Mouse (Mus musculus) cortical plate, adult 2 months (tissue): ENCODE measurements around the gene Ppia.

Experiments used
- CTCF ChIP-seq: fragments of 200-500 bp; IDR thresholded peaks from 2 replicates; pipeline ENCODE4 v1.5.1; 2011; ENCODE audit warnings: mild to moderate bottlenecking, control low read depth, low read length; ENCODE audit not compliant: insufficient read depth; ENCODE audit errors: extremely low read depth
- POLR2A ChIP-seq: fragments of 200-500 bp; IDR thresholded peaks from 2 replicates; pipeline ENCODE4 v1.6.1; 2011; ENCODE audit warnings: mild to moderate bottlenecking, low read length, control low read depth; ENCODE audit not compliant: insufficient read depth; ENCODE audit errors: extremely low read depth

DNA sequence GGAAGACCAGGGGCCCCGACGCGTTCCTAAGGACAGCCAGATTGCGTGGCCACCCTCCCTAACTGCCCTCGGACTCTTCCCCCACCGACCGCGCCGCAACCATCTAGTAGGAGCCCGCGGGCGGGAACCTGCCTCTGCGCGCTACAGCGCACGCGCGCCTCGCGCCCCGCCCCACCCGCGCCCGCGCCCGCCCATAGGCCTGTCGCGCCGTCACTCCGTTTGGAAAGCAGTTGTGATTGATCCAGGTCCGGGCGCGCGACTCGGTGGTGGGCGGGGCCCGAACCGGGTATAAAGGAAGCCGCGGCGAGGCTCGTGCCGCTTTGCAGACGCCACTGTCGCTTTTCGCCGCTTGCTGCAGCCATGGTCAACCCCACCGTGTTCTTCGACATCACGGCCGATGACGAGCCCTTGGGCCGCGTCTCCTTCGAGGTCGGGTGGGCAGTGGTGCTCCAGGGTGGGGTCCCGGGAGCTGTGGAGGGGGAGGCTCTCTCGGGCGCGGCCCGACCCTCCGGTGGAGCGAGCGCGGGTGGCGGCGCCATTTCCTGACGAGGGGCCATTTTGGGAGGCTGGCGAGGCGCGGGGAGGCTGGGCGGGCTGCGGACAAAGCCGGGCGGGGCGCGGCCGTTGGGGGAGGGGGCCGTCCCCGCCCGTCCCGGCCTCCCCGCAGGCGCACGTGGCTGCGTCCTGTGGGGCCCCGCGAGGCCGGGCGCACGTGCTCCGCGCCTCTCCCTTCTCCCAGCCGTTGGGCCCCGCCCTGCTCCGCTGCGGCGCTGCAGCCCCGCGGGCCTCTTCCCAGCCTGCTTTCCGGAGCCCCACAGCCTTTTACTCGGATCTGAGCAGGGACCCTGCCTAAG is 535 bp downstream of the Ppia start:
- TF ChIP-seq CTCF (no peak), POLR2A (peak; percentile 88; the same call in 1 of the 2 replicates)
